Mouse (Mus musculus) embryonic fibroblast, embryonic 13.5 days (primary cell): Measurements from ENCODE around the gene Pdk1.

Experiments
- CTCF ChIP-seq: IDR thresholded peaks from 2 replicates; pipeline ENCODE4 v1.5.1; 2011; ENCODE audit warnings: mild to moderate bottlenecking, control low read depth, low read length, moderate library complexity, borderline replicate concordance; ENCODE audit not compliant: insufficient read depth
- POLR2A ChIP-seq: IDR thresholded peaks from 2 replicates; pipeline ENCODE4 v1.6.1; 2011; ENCODE audit warnings: low read depth, mild to moderate bottlenecking, control low read depth, low read length, moderate library complexity

- 0 out of 2 replicates have a peak, but pooled peaks have one; percentile 0 for TF ChIP-seq CTCF
- TF ChIP-seq POLR2A = no peak
Observed at GRCm38 (mm10) chr2:71837791-71838190, 35.2 kb upstream of the Pdk1 start.
